Mouse (Mus musculus): Measurements from ENCODE around the gene Srsf2. TPM values are rescaled to one million over a fixed set of nuclear protein-coding genes. Genes with fewer than 3 reads are reported as not detected.
"Not testable (repeated sequence)": the region's sequence is repeated elsewhere in the genome, so short reads cannot be mapped to it uniquely, and the experiment has no call there.

The Srsf2 gene
- total RNA-seq, 2 experiments from 2014 or later: 156 to 162 TPM

DNA sequence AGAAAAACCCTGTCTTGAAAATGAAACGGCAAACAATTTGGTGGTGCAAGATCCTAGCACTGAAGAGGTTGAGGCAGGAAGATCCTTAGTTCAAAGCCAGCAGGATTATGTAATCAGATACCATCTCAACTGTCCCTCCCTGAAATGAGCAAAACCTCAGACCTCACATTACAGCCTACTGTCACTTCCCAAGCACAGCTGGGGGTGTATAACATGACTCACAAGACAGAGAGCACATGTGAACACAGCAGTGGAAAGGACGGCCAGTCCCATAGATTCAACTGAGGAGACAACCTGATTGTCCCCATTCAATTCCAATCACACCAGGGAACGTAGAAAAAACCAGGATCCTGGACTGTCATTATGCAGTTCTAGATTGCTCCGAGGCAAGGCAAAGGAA is 16.6 kb downstream of the Srsf2 start:
- DNase-seq (ENCODE audit: extremely low spot score in 1 of 2, low spot score in 1 of 2): no peak

DNA sequence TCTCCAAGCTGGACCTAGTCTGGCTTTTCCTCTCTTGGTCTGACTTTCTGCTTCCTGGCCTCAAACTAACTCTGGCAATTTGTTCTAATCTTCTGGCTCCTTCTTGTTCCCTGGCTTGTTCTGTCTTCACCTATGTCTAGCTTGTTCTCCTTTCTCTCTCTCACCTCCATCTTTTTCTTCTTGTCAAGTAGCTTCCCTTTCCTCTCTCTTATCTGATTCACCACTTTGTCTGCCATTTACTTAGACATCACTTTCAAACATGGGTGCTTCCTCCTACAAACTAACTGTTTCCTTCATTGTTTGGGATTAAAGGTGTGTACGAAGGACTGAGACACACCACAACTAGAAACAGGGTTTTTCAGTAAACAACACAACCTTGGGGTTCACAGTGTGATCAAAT is 17.9 kb downstream of the Srsf2 start:
- DNase-seq (ENCODE audit: extremely low spot score in 1 of 2, low spot score in 1 of 2): no peak

DNA sequence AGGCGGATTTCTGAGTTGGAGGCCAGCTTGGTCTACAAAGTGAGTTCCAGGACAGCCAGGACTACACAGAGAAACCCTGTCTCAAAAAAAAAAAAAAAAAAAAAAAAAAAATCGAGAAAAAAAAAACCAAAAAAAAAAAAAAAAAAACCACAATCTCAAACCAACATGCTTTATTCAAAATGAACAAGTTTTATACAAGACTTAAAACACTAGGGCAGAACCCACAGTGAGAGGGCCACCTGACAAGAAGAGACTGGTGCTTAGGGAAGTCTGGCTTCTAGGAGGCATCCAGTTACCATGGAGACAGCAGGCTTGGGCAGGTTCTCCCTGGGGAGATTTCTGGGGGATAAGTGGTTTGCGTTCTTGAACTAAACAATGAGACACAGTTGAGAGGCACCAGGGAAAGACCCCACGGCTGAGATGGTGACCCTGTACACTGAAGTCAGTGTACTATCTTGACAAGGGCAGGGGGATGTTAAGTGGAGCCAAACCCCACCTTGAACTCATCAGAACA is 20.7 kb downstream of the Srsf2 start:
- DNase-seq (ENCODE audit: extremely low spot score in 1 of 2, low spot score in 1 of 2): no peak

DNA sequence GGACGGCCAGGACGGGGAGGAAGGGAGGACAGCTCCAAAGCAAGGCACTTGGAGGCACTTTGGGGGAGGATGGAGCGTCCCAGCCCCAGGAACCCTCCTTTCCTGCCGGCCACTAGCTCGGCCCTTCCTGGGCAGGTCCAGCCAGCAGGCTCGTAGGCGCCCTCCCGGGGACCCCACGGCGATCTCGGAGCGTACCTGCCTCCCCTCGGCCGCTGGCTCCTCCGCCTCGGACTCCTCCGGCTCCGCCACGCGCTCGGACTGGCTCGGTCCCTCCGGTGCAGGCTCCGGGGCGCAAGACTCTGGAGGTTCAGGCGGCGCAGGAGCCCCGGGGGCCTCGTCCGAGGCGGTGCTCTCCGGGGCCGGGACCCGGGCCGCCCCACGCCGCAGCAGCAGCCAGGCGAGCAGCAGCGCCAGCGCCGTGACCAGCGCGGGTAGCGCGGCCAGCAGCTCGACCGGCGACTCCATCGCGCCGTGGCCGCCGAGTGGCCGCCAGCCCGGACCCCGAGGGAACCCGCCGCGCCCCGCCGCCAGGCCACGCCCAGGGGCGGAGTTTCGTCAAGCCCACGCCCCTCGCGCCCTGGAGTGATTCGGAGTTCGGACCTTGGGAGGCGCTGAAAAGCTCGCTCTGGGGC is 25.2 kb downstream of the Srsf2 start, which contains the start of gene Mxra7:
Gene Mxra7 (minus strand): TSS at position 513 of the 632 bp plus-strand sequence.
- DNase-seq (ENCODE audit: extremely low spot score in 1 of 2, low spot score in 1 of 2): peak; percentile 59 to 62

DNA sequence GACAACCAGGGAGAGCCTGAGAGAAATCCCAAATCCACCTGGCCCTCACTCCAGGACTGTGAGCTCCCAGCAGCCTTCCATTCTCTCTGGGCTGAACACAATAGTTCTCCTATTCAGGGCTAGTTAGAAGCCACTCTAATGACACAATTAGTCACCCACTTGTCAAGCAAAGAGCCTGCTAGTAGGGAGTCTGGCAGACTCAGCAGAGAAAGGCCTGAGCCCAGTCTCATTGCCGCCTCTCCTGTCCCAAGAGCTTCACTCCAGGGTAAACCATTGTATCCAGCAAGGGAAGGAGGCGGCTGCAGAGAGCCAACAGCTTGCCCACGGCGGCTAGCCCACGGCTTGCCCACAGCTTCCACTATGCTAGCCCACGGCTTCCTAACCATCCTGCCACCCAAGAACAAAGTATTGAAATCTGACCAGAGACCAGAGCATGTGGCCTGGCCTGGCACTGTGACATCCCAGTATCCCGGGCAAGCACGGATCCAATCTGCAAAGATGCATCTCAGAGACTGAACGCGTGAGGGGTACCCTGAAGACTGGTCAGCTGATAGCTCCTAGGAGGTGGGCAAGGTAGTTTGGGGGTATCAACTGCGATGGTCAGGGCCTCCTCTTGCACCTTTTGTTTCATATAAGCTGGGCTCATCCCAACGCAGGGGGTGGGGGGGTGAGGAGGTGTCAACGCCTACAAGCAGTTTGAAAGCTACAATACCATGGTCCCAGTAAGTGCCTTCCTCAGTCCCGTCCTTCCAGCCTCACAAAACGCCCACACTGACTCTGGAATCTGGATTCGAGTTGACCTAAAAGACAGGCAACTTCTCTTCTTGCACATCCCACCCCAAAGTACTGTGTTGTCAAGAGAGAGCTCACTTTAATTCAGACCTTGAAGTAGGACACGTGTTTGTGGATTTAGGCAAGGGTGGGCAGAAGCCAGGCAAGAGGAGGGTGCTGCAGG is 26.1 kb downstream of the Srsf2 start:
- DNase-seq (ENCODE audit: extremely low spot score in 1 of 2, low spot score in 1 of 2): no peak

DNA sequence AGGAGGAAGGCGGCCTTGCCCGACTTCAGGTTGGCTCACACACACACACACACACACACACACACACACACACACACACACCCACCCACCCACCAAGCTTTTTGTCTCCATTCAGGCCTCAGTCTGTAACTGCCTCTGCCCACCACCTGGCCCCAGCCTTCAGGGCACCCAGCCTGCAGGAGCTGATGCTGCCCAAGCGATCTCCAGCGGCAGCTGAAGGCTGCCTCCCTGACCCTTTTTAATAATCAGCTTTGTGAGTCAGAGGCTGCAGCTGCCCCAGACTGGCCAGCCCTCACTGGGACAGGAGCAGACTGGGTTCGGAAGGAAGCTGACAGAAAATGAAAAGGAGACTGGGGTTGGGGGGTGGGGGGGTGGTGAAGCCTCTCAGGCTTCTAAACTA is 27.7 kb downstream of the Srsf2 start:
- no peak for DNase-seq (ENCODE audit: extremely low spot score in 1 of 2, low spot score in 1 of 2)

DNA sequence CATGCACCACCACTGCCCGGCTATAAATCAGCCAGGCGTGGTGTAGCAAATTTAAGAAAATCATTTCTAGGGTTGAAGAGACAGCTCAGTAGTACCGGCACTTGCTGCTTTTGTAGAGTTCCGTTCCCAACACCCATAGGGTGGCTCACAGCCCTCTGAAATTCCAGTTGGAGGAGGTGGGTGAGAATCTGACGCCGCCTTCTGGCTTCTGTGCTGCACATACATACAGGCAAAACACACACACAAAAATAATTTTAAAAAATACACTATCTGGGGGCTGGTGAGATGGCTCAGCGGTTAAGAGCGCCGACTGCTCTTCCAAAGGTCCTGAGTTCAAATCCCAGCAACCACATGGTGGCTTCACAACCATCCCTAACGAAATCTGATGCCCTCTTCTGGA is 29.0 kb downstream of the Srsf2 start:
- not testable (repeated sequence) for DNase-seq (ENCODE audit: extremely low spot score in 1 of 2, low spot score in 1 of 2)

DNA sequence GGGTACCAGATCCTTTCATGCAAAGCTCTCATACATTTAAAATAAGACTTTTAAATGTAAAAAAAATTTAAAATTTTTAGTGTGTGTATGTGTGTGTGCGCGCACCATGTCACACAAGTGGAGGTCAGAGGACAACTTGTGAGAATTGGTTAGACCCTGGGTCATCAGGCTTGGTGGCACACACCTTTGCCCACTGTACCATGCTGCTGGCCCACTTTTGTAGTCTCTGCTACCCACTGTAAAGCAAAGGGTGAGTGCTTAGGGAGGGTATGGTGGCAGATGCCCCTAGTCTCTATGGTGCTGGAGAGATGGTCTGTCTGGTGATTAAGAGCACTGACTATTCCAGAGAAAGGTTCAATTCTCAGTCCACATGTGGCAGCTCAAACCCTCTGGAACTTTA is 29.6 kb downstream of the Srsf2 start:
- DNase-seq (ENCODE audit: extremely low spot score in 1 of 2, low spot score in 1 of 2): no peak

DNA sequence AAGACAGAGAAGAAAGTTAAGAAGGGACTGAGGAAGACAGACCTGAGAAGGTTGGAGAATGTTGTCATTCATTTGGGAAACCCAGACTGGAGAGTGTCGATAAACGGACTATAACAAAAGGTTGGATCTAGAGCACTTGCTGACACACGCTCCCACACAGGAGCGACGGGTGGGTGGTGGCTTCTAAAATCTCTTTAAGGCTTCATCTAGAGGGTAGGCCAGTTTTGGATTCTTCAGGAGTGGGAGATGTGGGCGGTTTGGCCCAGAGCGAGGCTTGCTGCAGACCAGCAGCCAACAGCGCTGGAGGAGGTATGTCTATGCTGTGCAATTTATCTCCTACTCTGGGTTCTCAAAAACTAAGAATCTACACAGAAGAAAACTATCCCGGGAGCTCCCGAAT is 30.3 kb downstream of the Srsf2 start:
- DNase-seq (ENCODE audit: extremely low spot score in 1 of 2, low spot score in 1 of 2): no peak

DNA sequence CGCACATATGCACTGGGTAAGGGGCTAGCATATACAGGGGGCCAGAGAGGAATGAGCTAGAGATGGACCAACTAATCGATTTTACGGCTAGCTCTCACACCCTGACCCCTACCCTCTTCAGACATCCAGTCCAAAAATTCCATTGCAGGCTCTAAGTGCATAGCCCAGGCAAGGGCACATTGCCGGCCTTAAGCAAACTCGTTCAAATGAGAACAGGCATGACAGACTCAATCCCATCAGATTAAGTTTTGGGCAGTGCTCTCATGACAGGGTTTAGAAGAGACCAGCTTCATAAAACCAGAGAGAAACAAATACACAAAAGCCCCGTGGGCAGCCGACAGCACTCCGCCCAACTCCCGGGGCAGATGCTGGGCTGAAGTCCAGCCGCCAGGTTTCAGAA is 30.7 kb downstream of the Srsf2 start:
- DNase-seq (ENCODE audit: extremely low spot score in 1 of 2, low spot score in 1 of 2): no peak

DNA sequence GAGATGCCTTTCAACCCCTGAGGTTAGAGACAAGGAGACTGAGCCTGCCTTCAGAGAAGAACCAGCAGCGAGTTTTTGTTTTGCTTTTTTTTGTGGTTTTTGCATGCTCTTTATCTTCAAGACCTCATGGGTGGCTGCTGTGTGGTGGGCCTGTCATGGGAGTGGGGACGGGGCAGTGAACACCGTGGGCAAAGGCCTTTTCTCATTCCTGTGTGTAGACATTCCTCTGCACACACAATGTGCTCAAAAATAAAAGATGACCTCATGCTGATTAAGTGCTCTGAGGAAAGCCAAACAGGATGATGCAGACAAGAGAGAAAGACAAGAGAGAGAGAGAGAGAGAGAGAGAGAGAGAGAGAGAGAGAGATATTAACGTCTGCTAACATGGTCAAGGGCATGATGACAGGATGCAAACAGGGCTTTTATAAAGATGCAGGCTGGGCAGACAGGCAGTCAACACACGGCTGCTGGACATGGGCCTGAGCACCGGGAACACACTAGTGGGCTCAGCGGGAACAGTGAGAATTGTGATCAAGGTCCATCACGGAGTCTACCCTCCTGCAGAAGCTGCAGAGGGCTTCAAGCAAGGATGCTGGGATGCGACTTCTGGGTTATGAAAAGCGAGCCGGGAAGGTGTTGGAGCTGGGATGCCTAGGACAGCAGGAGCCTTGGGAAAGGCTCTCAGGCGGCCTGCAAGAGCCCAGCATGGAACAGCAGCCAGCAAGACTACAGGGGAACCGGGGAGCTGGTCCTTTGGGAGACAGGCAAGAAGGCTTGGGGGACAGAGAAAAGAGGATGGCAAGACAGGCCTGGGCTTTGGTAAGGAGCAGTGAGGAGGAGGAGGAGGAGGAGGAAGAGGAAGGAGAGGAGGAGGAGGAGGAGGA is 31.6 kb downstream of the Srsf2 start:
- no peak for DNase-seq (ENCODE audit: extremely low spot score in 1 of 2, low spot score in 1 of 2)

DNA sequence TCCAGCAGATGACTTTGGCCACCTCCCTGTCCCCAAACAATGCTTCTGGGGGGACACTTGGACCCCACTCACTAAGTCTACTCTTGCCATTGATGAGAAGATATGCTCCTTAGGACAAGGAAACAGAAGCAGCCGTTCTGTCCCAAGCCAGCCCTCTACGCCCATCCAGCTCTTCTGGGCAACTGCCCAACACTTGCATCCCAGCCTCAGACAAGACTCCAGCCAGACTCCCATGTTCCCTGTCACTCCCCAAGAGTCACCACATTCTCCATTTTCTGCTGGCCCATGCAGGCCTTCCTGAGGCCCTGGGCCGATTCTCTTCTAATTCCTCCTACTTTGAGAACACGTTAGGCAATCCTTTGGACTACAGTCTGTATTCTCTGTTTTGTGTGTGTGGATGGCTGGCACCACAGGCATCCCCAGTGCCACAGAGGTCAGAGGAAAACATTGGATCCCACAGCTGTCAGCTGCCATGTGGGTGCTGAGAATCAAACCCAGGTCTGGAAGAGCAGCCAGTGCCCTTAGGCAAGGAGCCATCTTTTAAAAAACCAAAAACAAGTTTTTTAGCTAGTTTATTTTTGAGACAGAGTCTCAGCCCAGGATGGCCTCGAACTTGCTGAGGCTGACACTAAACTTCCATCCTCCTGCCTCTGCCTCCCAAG is 32.8 kb downstream of the Srsf2 start:
- no peak for DNase-seq (ENCODE audit: extremely low spot score in 1 of 2, low spot score in 1 of 2)

DNA sequence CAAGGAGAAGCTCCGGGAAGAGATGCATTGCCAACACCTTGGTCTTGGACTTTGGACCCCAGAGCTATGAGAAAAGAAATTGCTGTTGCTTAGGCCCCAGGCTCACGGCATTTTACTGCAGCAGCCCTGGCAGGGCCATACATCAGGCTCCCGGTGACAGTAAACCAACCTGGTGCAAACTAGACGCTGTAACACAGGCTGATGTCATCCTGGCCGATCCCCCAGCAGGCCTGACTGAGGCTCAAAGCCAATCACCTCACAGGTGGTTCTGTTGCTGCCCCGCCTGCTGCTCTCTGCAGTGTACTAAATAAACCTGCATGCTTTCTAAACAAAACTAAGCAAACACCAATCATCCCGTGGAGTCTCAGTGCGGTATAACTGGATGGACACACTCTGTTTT is 34.2 kb downstream of the Srsf2 start:
- DNase-seq (ENCODE audit: extremely low spot score in 1 of 2, low spot score in 1 of 2): no peak

DNA sequence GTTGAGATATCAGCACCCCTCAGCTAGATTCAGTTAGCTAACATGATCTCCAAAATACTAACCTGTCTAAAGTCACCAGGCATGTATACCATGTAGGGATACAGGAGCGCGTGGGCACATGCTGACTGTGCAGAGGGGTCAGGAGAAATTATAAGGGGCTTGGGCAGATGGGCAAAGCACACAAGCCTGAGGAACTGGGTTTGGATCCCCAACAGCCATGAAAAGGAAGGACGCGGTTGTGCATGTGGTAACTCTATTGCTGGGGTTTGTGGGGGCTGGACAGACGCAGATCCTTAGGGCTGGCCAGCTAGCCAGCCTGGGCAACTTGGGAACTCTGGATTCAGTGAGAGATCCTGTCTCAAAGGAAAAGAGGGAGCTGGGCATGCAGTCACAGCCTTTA is 35.3 kb downstream of the Srsf2 start:
- no peak for DNase-seq (ENCODE audit: extremely low spot score in 1 of 2, low spot score in 1 of 2)

DNA sequence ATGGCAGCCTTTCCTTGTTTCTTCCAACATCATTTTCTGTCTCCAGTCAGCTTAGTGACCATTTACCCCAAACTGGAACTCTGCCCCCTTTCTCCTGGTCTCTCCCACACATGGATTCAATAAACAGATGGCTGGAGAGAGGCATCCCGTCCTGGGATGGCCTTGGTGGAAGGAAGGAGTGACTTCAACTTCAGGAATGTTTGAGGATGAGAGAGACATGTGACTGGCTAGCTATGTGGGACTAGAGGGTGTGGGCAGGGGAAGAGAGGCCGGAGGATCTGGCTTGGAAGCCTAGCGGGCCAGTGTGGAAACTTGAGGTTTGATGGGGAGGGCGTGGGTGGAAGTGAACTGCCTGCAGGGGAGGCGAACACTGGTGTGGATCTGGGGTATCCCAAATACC is 36.1 kb downstream of the Srsf2 start:
- no peak for DNase-seq (ENCODE audit: extremely low spot score in 1 of 2, low spot score in 1 of 2)

DNA sequence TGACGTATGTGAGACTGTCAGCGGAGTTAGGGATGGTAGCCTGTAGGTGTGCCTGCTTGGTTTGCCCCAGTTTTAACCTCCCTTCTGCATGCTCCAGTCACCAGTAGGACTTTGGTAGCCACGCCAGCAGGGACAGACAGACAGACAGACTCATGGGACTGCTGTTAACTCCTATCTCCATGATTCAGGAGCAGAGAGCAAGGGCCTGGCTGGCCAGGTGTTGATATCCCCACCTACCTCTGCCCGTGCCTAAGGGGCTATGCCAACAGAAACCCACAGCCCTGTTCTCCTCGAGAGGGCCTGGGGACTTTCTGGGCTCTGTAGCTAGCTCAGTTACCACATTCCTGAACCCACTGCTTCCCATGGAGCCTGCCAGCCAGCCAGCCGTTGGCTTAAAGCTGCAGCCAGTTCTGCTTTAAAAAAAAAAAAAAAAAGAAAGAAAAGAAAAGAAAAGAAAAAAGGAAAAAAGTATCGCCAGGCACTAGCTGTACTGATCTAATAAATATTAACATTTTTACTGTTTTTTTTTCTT is 37.9 kb downstream of the Srsf2 start:
- DNase-seq (ENCODE audit: extremely low spot score in 1 of 2, low spot score in 1 of 2): no peak

DNA sequence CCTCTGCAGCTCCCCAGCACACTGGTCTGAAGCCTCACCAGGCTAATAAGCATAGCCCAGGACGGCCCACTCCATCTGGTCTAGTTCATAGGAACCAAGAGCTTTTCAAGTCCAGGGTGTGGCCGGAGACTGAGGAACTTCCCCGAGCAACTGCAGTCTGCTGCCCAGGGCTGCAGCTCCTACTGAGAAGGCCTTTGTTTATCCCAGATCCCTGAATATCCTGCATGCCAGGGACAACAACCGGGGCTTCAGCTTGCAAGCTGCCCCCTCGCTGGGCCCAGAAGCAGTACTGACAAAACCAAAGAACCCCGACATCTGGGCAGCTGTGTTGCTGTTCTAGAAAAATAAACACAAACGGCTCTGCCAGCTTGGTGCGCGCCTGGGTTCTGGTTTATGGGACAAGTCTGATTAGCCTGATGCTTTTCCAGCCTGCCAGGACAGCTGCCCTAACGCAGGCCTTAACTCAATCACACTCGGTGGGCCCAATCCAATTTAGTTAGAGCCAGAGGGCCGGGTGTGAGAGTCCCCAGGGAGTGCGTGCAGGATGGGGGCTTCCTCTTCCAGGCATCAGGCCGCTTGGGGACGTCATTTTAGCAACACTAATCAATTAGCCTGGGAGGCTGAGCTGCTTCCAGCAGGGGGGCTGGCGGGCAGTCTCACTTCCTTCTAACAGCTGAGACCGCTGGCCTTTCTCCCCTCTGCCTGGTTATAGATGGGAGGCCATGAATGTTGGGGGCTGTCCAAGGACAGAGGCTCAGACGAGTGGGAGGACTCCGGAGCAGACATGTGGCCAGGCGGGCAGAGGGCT is 38.6 kb downstream of the Srsf2 start:
- no peak for DNase-seq (ENCODE audit: extremely low spot score in 1 of 2, low spot score in 1 of 2)

DNA sequence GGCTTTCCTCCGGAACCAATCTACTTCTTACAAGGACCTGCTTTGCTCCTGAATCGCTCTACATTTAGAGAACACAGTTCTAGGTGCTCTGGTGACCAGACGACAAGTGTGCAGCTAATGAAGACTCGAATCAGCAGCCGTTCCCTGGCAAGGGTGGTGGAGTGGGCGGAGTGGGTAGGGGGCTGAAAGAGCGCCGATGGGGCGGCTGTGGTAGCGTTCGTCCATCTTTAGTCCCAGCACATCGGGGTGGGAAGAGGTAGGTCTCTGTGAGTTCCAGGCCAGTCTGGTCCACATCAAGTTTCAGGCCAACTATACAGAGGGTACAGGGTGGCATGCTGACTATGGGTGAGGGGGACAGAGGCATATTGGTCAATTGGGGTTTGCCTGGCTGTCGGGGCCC is 39.3 kb downstream of the Srsf2 start:
- DNase-seq (ENCODE audit: extremely low spot score in 1 of 2, low spot score in 1 of 2): no peak

Measured in layer of hippocampus, postnatal 25 days (tissue).